Mouse (Mus musculus): ENCODE results near the gene Ppfia4. TPM values are rescaled to one million over a fixed set of nuclear protein-coding genes. Genes with fewer than 3 reads are reported as not detected.

Gene Ppfia4
- polyA plus RNA-seq, 1 experiment from 2014 or later: 2.4 TPM

DNA sequence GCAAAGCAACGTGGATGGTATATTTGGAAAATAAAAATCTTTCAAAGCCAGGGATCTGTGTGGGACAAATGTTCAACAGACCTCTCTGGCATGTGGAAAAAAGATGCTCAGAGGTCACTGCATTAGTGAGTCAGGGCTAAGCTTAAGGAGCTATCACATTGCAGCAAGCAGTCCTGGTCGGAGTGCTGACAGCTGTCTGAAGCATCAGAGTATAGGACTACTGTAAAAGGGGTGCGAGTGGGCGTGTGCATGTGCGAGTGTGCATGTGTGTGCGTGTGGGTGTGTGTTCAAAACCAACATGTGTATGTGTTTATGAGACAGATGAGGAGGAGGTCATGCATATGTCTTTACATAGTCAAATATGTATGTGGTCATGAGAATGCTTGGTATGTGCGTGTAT lies 6.4 kb upstream of the Ppfia4 start:
- H3K9ac ChIP-seq: no peak overlapping the region
- no peak overlapping the region for H3K27ac ChIP-seq (ENCODE audit: low read depth)
- H3K27me3 ChIP-seq (ENCODE audit: insufficient read depth, low read length): no peaks in the 10 kb centered on the region
- no peak for ATAC-seq (ENCODE audit: insufficient read depth)
- H3K4me2 ChIP-seq: no peak overlapping the region
- DNase-seq: no peak
- TF ChIP-seq CTCF (IDR thresholded peaks at IDR 0.05; ENCODE audit: low read depth): no peak
- no peak overlapping the region for H3K4me3 ChIP-seq (ENCODE audit: low read depth, low read length)
- no peaks in the 10 kb centered on the region for H3K36me3 ChIP-seq (ENCODE audit: insufficient read depth)
- H3K9me3 ChIP-seq (ENCODE audit: low read depth, low read length): no peaks in the 10 kb centered on the region
- H3K4me1 ChIP-seq (ENCODE audit: insufficient read depth): peaks cover 3% of the 10 kb centered on the region; the same call in 1 of the 2 replicates
- 88% methylated on average over 7 of the region's 7 CpGs for WGBS

DNA sequence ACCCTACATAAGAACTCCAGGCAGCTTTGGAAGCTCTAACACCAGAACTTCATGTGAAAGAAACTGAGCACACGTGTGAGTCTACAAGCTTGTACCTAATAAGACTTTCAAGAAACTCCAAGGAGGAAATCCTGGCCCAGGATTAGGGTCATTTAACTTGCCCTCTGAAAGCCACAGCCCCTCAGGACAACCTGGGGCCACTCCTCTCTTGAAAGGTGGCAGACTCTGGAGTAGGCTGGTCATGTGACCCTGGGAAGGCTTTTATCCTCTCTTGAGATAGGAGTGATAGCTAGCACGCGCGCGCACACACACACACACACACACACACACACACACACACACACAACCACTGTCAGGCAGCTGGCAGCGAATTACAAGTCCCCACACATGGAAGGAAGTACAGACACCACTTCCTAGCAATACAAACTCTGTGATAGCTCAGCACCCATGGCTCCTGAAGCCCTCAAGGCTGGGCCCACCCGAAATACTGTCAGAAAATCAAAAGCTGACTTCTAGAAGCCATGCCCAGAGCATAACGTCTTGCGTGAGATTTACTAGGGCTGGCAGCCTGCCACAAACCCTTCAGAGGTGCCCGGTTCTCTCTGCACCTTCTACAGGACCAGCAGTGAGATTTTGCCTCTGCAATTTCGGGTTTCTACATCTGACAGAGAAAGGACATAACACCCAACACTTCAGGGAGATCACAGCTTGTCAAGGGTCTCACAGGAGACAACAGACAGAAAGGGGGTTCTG lies 4.4 kb upstream of the Ppfia4 start:
- Histone ChIP-seq H3K4me3 (ENCODE audit: low read depth, low read length) (no peak overlapping the region), H3K4me1 (ENCODE audit: insufficient read depth) (no peaks in the 10 kb centered on the region), H3K9ac (no peak overlapping the region), H3K9me3 (ENCODE audit: low read depth, low read length) (no peaks in the 10 kb centered on the region), H3K27ac (ENCODE audit: low read depth) (no peak overlapping the region), H3K36me3 (ENCODE audit: insufficient read depth) (no peaks in the 10 kb centered on the region), H3K27me3 (ENCODE audit: insufficient read depth, low read length) (no peaks in the 10 kb centered on the region), H3K4me2 (no peak overlapping the region)
- 71% methylated on average over 11 of the region's 11 CpGs for WGBS
- no peak for DNase-seq
- TF ChIP-seq CTCF (IDR thresholded peaks at IDR 0.05; ENCODE audit: low read depth): no peak
- ATAC-seq (ENCODE audit: insufficient read depth): no peak

DNA sequence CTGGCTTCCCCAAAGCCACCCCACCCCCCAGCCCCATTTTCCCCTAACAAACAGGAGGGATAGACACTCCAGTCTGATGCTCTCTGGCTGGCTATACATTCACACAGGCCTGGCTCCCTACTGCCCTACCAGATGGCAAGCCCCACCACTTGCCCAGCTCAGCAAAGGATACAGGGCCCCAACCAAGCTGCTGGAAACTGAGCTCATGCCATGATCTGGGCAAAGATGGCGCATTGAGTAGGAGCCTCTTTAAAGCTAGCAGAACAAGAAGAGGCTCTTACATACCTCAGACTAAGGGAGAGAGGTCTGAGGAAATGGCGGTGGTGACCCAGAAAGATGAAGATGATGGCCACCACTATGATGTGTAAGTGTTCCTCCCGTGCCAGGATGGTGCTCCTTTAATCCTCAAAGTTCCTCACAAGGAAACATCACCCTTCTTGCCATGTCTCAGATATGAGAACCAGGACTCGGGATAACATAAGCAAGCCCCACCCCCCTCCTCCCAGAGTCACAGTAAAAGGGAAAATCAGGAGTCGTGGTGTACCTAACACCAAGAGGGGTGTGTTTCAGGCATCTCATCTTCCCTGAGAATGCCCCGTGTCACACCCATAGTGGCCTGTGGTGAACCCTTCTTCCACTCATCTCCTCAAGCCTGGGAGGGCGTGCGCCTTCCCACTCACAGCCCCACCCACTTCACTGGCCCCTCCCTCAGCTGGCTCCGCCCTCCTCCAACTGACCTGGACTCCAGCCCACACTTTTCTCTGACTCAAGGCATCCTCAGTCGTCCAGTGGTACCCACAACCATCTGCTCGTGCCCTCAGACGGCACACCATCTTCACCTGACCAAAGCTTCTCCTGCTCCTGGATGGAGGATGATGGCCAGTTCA lies 3.4 kb upstream of the Ppfia4 start:
- H3K36me3 ChIP-seq (ENCODE audit: insufficient read depth): no peaks in the 10 kb centered on the region
- no peak overlapping the region for H3K4me3 ChIP-seq (ENCODE audit: low read depth, low read length)
- ATAC-seq (ENCODE audit: insufficient read depth) (no peak), DNase-seq (no peak)
- H3K27me3 ChIP-seq (ENCODE audit: insufficient read depth, low read length): no peaks in the 10 kb centered on the region
- WGBS: 81% methylated on average over 12 of the region's 12 CpGs
- no peaks in the 10 kb centered on the region for H3K4me1 ChIP-seq (ENCODE audit: insufficient read depth)
- H3K4me2 ChIP-seq: no peak overlapping the region
- H3K27ac ChIP-seq (ENCODE audit: low read depth): no peak overlapping the region
- no peak for TF ChIP-seq CTCF (IDR thresholded peaks at IDR 0.05; ENCODE audit: low read depth)
- H3K9ac ChIP-seq: no peak overlapping the region
- H3K9me3 ChIP-seq (ENCODE audit: low read depth, low read length): no peaks in the 10 kb centered on the region

DNA sequence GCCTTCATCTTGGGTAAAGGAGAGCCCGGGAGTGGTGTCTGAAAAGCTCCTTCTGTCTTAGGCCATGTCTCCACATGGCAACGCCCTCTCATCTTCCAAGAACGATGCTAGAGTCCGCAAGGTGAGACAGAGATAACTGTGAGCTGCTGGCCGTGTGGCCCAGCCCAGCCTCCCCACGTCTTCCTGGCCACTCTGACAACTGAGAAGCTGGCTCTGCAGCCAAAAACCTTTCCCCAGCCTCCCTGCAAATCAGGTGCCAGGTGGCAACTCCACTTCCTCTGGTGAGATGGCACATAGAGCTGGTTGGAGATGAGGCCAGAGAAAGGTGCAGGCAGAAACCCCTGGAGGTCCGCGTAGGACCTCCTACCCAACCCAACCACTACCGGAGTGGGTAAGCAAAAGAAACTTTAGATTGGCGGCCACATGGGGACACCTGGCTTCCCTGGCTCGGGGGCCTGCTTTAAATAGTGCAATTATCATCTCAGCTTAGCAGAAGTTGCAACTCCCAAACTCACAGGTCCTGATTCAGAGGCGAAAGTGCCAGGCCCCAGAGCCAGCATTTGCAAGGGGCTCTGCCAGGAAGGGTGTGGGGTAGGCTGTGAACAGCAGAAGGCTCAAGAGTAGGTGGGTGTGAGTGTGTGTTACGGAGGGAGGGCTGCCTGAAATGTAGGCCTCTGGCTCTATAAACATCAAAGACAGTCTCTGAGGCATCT lies 2.6 kb upstream of the Ppfia4 start:
- H3K27ac ChIP-seq (ENCODE audit: low read depth): no peak overlapping the region
- H3K4me3 ChIP-seq (ENCODE audit: low read depth, low read length): no peak overlapping the region
- no peak for TF ChIP-seq CTCF (IDR thresholded peaks at IDR 0.05; ENCODE audit: low read depth)
- 67% methylated on average over 13 of the region's 13 CpGs for WGBS
- no peak overlapping the region for H3K4me2 ChIP-seq
- ATAC-seq (ENCODE audit: insufficient read depth): no peak
- H3K27me3 ChIP-seq (ENCODE audit: insufficient read depth, low read length): no peaks in the 10 kb centered on the region
- no peak for DNase-seq
- no peak overlapping the region for H3K9ac ChIP-seq
- no peaks in the 10 kb centered on the region for H3K36me3 ChIP-seq (ENCODE audit: insufficient read depth)
- H3K4me1 ChIP-seq (ENCODE audit: insufficient read depth): no peaks in the 10 kb centered on the region
- H3K9me3 ChIP-seq (ENCODE audit: low read depth, low read length): no peaks in the 10 kb centered on the region

DNA sequence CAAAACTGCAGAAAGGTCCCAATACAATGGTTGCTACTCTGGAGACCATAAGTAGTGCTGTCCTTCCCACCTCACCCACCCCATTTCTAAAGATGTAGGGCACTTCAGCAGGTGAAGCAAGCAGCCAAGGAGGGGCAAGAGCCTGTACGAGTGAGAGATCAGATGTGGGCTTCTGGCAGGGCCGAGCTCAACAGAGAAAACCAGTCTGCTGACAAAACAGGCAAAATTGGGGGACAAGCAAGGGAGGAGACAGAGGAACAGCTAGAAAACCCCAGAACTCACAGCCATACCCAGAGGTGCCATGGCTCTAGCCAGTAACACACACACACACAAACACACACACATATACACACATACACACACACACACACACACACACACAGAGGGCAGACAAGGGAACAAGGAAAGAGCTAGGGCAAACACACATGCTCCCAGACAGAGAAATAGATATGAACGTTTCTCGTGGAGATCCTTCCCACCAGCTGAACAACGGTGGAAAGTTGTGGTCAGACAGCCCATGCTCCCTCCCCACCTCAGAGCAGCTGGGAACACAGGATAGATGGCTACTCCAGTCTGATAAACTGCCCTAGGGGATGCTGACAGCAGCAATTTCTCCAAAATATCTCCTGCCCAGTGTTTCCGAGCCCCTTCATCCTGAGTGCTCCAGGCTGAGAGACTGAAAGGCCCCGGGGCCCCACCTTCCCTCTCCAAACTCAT lies 1.5 kb upstream of the Ppfia4 start:
- no peaks in the 10 kb centered on the region for H3K9me3 ChIP-seq (ENCODE audit: low read depth, low read length)
- ATAC-seq (ENCODE audit: insufficient read depth): no peak
- H3K27me3 ChIP-seq (ENCODE audit: insufficient read depth, low read length): no peaks in the 10 kb centered on the region
- no peak for DNase-seq
- TF ChIP-seq CTCF (IDR thresholded peaks at IDR 0.05; ENCODE audit: low read depth): no peak
- 50% methylated on average over 7 of the region's 7 CpGs for WGBS
- H3K36me3 ChIP-seq (ENCODE audit: insufficient read depth): no peaks in the 10 kb centered on the region
- H3K27ac ChIP-seq (ENCODE audit: low read depth): no peak overlapping the region
- no peak overlapping the region for H3K4me3 ChIP-seq (ENCODE audit: low read depth, low read length)
- H3K4me2 ChIP-seq: no peak overlapping the region
- H3K9ac ChIP-seq: no peak overlapping the region
- no peaks in the 10 kb centered on the region for H3K4me1 ChIP-seq (ENCODE audit: insufficient read depth)

DNA sequence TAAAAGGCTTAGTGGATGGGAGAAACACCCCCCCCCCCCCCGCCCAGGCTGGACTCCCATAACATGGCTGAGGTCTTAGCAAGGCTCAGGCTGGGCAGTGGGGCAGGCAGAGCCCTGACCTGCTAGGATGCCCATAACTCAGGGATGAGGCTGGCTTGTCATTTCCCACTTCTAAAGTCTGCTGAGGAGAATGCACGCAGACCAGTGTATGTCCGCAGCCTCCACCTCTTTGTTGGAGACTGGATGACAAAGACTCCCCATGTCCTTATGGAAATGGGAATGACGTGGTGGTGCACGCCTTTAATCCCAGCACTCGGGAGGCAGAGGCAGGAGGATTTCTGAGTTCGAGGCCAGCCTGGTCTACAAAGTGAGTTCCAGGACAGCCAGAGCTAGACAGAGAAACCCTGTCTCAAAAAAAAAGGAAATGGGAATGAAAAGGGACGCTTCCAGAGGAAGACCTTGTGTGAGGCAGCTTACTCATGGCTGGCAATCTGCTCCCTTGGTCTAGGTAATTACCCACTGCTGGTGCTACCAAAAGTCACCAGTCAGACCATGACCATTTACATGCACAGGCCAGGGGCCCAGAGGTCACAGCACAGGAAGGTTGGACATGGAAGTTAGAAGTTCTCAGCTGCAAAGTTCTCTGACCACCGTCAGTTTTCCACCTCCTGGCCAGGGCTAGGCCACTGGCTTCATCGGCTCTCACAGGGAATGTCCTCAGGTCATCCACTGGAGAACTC lies 813 bp upstream of the Ppfia4 start:
- Histone ChIP-seq H3K4me1 (ENCODE audit: insufficient read depth) (no peaks in the 10 kb centered on the region), H3K27me3 (ENCODE audit: insufficient read depth, low read length) (no peaks in the 10 kb centered on the region), H3K36me3 (ENCODE audit: insufficient read depth) (no peaks in the 10 kb centered on the region), H3K4me3 (ENCODE audit: low read depth, low read length) (no peak overlapping the region), H3K9me3 (ENCODE audit: low read depth, low read length) (no peaks in the 10 kb centered on the region), H3K27ac (ENCODE audit: low read depth) (no peak overlapping the region), H3K4me2 (no peak overlapping the region), H3K9ac (no peak overlapping the region)
- TF ChIP-seq CTCF (IDR thresholded peaks at IDR 0.05; ENCODE audit: low read depth): no peak
- DNase-seq (no peak), ATAC-seq (ENCODE audit: insufficient read depth) (no peak)
- 79% methylated on average over 10 of the region's 10 CpGs for WGBS

Data from lung, embryonic 14.5 days (tissue).